Mouse (Mus musculus) stomach, embryonic 16.5 days (tissue): ENCODE measurements at regions not wholly inside any gene's neighbourhood (a gene's known extent, or its start where the extent isn't known, plus 50 kb on each side); places are given as distances from the start of the nearest gene placed in this dataset.
A peak's percentile ranks its signal among the peaks of the same experiment; 100 is the strongest.

Experiments
- ATAC-seq: fragments of 200-750 bp; cut with Nextera tagmentation; 2 replicates; pipeline ENCODE4 v1.8.0; 2017; ENCODE audit warnings: moderate number of reproducible peaks, moderate TSS enrichment; ENCODE audit not compliant: insufficient read depth, low FRiP score
- H3K27ac ChIP-seq: fragments of 300-500 bp; sonication (generic); 2 replicates; pipeline ENCODE4 v1.5.1; 2014; ENCODE audit warnings: low read length
- H3K27me3 ChIP-seq: fragments of 300-500 bp; sonication (generic); 2 replicates; pipeline ENCODE4 v1.6.1; 2014; ENCODE audit warnings: low read length, control low read depth, mixed read lengths; ENCODE audit not compliant: control insufficient read depth, insufficient read depth
- H3K36me3 ChIP-seq: fragments of 300-500 bp; sonication (generic); 2 replicates; pipeline ENCODE4 v1.6.1; 2014; ENCODE audit warnings: low read length; ENCODE audit not compliant: control insufficient read depth, insufficient read depth
- H3K4me1 ChIP-seq: fragments of 300-500 bp; sonication (generic); 2 replicates; pipeline ENCODE4 v1.6.1; 2014; ENCODE audit warnings: low read length, control low read depth, mixed read lengths; ENCODE audit not compliant: control insufficient read depth, insufficient read depth
- H3K4me2 ChIP-seq: fragments of 300-500 bp; sonication (generic); 2 replicates; pipeline ENCODE4 v1.6.1; 2014; ENCODE audit warnings: low read depth, low read length, mixed read lengths
- H3K4me3 ChIP-seq: fragments of 300-500 bp; sonication (generic); replicated peaks from 2 replicates; pipeline ENCODE4 v1.5.1; 2014; ENCODE audit warnings: mild to moderate bottlenecking, low read length
- H3K9ac ChIP-seq: fragments of 300-500 bp; sonication (generic); 2 replicates; pipeline ENCODE4 v1.6.1; 2014; ENCODE audit warnings: low read length
- H3K9me3 ChIP-seq: fragments of 300-500 bp; sonication (generic); replicated peaks from 2 replicates; pipeline ENCODE4 v1.6.1; 2016; ENCODE audit warnings: low read length, control low read depth; ENCODE audit not compliant: control insufficient read depth
- WGBS: fragments of 180-500 bp; shearing (Covaris S2); extraction: QIAGEN DNeasy Blood & Tissue Kit; methylation state at CpG from one replicate; pipeline ENCODE4 v1.1.7; 2014; 5-methylcytosine and 5-hydroxymethylcytosine counted together

- H3K4me2 ChIP-seq: no peak overlapping the region
- H3K27me3 ChIP-seq: no peaks in the 10 kb centered on the region
- no peaks in the 10 kb centered on the region for H3K4me1 ChIP-seq
- no peaks in the 10 kb centered on the region for H3K36me3 ChIP-seq
- H3K9me3 ChIP-seq: no peaks in the 10 kb centered on the region
- H3K9ac ChIP-seq: no peak overlapping the region
- H3K27ac ChIP-seq: no peak overlapping the region
- H3K4me3 ChIP-seq: no peak overlapping the region
- ATAC-seq: no peak
- 84% methylated on average over 6 of the region's 6 CpGs for WGBS
Measured at GRCm38 (mm10) chr15:51621455-51621854, 2263.3 kb upstream of the Gm7489 start.

GRCm38 (mm10) chr15:51627463-51627862, 2257.2 kb upstream of the Gm7489 start:
- WGBS: 87% methylated on average over 5 of the region's 5 CpGs
- no peak for ATAC-seq

GRCm38 (mm10) chr15:51628518-51628917, 2256.2 kb upstream of the Gm7489 start:
- H3K4me1 ChIP-seq: no peaks in the 10 kb centered on the region
- H3K27ac ChIP-seq: no peak overlapping the region
- H3K9me3 ChIP-seq: no peaks in the 10 kb centered on the region
- H3K4me2 ChIP-seq: no peak overlapping the region
- ATAC-seq: no peak
- 48% methylated on average over 4 of the region's 4 CpGs for WGBS
- no peaks in the 10 kb centered on the region for H3K27me3 ChIP-seq
- no peak overlapping the region for H3K9ac ChIP-seq
- H3K4me3 ChIP-seq: no peak overlapping the region
- H3K36me3 ChIP-seq: no peaks in the 10 kb centered on the region

More at GRCm38 (mm10) chr15:51627463-51627862, 2257.2 kb upstream of the Gm7489 start:
- no peak overlapping the region for H3K4me3 ChIP-seq
- no peaks in the 10 kb centered on the region for H3K4me1 ChIP-seq
- H3K9me3 ChIP-seq: no peaks in the 10 kb centered on the region
- H3K27me3 ChIP-seq: no peaks in the 10 kb centered on the region
- no peak overlapping the region for H3K9ac ChIP-seq
- no peaks in the 10 kb centered on the region for H3K36me3 ChIP-seq
- no peak overlapping the region for H3K27ac ChIP-seq
- H3K4me2 ChIP-seq: no peak overlapping the region

GRCm38 (mm10) chr15:51631881-51632280, 2252.8 kb upstream of the Gm7489 start:
- WGBS: 75% methylated on average over 10 of the region's 10 CpGs
- no peak for ATAC-seq
- H3K9ac ChIP-seq: no peak overlapping the region
- no peaks in the 10 kb centered on the region for H3K36me3 ChIP-seq
- H3K9me3 ChIP-seq: no peaks in the 10 kb centered on the region
- H3K4me1 ChIP-seq: 0 out of 2 replicates have a peak, but pooled peaks cover 6% of the 10 kb centered on the region
- H3K4me2 ChIP-seq: no peak overlapping the region
- no peaks in the 10 kb centered on the region for H3K27me3 ChIP-seq
- H3K4me3 ChIP-seq: no peak overlapping the region
- no peak overlapping the region for H3K27ac ChIP-seq

GRCm38 (mm10) chr15:51633068-51633467, 2251.6 kb upstream of the Gm7489 start:
- no peak for ATAC-seq
- Histone ChIP-seq H3K4me1 (0 out of 2 replicates have a peak, but pooled peaks cover 6% of the 10 kb centered on the region), H3K36me3 (no peaks in the 10 kb centered on the region), H3K9ac (no peak overlapping the region), H3K4me2 (no peak overlapping the region), H3K27ac (no peak overlapping the region), H3K4me3 (no peak overlapping the region), H3K9me3 (no peaks in the 10 kb centered on the region), H3K27me3 (no peaks in the 10 kb centered on the region)
- 87% methylated on average over 6 of the region's 6 CpGs for WGBS

GRCm38 (mm10) chr15:51634726-51635125, 2250.0 kb upstream of the Gm7489 start:
- Histone ChIP-seq H3K27ac (no peak overlapping the region), H3K4me1 (0 out of 2 replicates have a peak, but pooled peaks cover 6% of the 10 kb centered on the region), H3K9ac (no peak overlapping the region), H3K36me3 (no peaks in the 10 kb centered on the region), H3K9me3 (no peaks in the 10 kb centered on the region), H3K4me3 (no peak overlapping the region), H3K27me3 (no peaks in the 10 kb centered on the region), H3K4me2 (peak overlapping the region; percentile 29; the same call in 1 of the 2 replicates)
- WGBS: 43% methylated on average over 7 of the region's 7 CpGs
- no peak for ATAC-seq

GRCm38 (mm10) chr15:51635129-51635920, 2249.4 kb upstream of the Gm7489 start:
- H3K4me3 ChIP-seq: no peak overlapping the region
- H3K4me2 ChIP-seq: peak overlapping the region; percentile 29; the same call in 1 of the 2 replicates
- 50% methylated on average over 21 of the region's 21 CpGs for WGBS

GRCm38 (mm10) chr15:51637570-51637969, 2247.1 kb upstream of the Gm7489 start:
- WGBS: 88% methylated on average over 1 of the region's 1 CpGs
- Histone ChIP-seq H3K27ac (no peak overlapping the region), H3K4me2 (no peak overlapping the region), H3K9ac (no peak overlapping the region), H3K36me3 (no peaks in the 10 kb centered on the region), H3K9me3 (no peaks in the 10 kb centered on the region), H3K27me3 (no peaks in the 10 kb centered on the region), H3K4me3 (no peak overlapping the region), H3K4me1 (0 out of 2 replicates have a peak, but pooled peaks cover 6% of the 10 kb centered on the region)
- ATAC-seq: no peak

More at GRCm38 (mm10) chr15:51635129-51635920, 2249.4 kb upstream of the Gm7489 start:
- Histone ChIP-seq H3K4me1 (0 out of 2 replicates have a peak, but pooled peaks cover 6% of the 10 kb centered on the region), H3K27ac (no peak overlapping the region), H3K9me3 (no peaks in the 10 kb centered on the region), H3K27me3 (no peaks in the 10 kb centered on the region), H3K9ac (no peak overlapping the region), H3K36me3 (no peaks in the 10 kb centered on the region)
- ATAC-seq: no peak

- Histone ChIP-seq H3K9ac (no peak overlapping the region), H3K9me3 (no peaks in the 10 kb centered on the region), H3K4me2 (no peak overlapping the region), H3K4me3 (no peak overlapping the region), H3K4me1 (no peaks in the 10 kb centered on the region), H3K27ac (no peak overlapping the region), H3K27me3 (no peaks in the 10 kb centered on the region), H3K36me3 (no peaks in the 10 kb centered on the region)
- no peak for ATAC-seq
- whole genome bisulfite sequencing: 72% methylated on average over 6 of the region's 6 CpGs
Measured at GRCm38 (mm10) chr15:51643772-51644311, 2240.9 kb upstream of the Gm7489 start.
